Mouse (Mus musculus): ENCODE results near the gene Odf3l1. TPM values are rescaled to one million over a fixed set of nuclear protein-coding genes. Genes with fewer than 3 reads are reported as not detected.

Gene Odf3l1
- total RNA-seq, 2 experiments from 2014 or later = 0.63 to 1.7 TPM

DNA sequence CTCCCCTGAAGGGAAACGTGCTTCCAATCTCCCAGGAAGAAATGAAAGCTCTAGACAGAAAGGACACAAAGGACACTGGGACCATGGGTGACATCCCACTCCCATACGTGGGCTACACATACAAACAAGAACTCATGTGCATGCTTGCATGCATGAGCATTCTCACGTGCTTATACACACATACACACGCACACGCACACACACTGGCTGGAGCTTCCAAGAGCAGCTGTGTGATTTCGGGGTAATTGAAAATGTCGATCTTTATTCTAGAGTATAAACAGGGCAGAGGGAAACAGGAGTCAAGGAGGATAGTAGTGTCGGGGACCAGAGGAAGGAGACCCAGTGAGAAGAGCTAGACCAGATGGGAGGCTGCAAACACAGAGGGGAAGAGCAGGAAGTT is 19.8 kb downstream of the Odf3l1 start:
- no peak for DNase-seq

DNA sequence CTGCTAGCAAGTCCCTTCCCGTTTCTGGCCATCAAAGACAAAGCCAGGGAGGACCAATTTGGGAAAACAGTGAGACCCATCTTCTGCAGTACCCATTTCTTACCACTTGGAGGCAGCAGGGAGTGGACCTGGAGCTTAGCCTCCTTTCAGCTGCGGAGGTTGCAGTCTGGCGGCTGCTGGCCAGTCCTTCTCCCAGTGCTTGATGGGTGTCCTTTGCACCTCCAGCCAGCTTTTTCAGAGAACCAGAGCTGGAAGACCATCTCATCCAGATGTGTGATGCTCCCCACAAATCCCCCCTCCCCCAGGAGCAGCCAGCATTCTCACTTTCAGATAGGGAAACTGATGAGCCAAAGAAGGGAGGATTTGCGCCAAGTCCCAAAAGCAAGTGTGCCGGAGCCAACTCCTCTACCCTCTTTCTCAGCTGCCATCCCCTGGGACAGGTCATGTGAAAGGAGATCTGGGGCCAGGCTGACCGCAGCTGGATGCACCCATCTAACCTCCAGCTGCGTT is 20.7 kb downstream of the Odf3l1 start:
- DNase-seq = peak; percentile 71 to 79

DNA sequence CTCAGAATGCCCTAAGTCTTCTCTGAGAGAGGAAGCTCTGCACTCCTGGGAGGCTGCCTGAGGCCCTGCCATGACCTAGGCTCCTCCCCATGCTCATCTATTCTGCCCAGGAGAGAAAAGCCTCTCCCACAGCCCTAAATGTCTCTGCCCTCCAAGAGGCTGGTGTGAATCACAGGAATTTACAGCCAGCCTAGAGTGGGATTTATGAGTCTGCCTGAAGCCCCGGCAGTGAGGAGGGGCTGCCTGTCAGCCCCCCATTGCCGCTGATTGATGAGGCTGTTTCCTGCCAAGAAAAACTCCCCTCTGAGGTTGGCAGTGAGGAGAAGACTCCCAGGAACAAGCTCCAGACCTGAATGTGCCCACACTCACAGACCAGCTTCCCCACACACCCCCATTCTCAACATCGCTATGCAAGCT is 22.2 kb downstream of the Odf3l1 start:
- no peak for DNase-seq

DNA sequence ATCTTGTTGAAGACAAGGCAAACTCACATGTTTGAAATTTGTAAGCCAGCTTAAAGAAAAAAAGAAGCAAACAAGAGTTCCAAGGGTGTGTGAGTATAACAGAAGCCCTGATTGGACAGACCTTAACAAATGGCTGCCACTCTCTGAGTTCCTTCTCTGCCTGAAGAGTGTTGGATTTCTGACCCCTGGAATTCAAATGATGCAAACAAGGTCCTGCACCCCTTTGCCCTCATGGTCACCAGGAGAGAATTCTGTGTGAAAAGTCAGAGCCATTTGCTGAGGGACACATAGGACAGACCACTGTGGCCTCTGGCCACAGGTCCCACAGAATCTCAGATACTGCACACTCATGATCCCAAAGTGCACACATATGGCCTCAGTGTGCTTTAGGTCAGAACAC is 22.6 kb downstream of the Odf3l1 start:
- DNase-seq = no peak

DNA sequence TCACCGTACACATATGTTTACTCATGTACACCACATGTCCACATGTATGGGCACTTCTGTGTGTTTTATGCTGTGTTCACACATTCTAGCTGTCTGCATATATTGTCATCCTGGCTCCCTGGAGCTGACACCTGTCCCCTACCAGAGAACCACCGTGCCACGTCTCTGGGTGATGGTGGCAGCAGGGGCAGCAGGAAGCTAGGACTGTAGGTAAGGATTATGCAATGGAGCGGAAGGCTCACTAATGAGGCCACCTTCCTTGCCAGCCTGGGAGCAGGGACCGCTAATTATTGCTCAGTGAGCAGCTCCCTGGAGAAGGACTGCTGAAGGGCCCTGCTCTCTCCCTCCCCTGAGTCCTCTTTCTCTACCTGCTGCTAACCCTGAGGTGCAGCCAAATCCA is 23.8 kb downstream of the Odf3l1 start:
- DNase-seq = no peak

DNA sequence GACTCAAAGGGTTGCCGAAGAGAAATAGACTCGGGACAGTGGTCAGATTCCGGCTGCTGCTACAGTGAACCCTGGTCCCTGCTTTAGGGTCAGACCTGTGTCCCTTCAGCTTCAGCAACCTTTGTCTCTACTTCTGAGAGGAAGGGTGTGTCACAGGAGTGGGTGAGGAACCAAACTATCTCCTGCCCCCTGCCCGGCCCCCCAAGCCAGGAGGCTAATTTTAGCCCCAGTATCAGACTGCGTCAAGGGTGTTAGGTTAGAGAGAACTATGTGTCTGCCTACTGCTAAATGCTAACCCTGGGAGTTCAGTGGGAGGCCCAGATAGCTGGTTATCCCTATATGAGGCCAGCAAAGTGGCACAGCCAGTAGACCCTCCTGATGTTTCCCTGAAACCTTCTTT is 29.3 kb downstream of the Odf3l1 start:
- DNase-seq = no peak

DNA sequence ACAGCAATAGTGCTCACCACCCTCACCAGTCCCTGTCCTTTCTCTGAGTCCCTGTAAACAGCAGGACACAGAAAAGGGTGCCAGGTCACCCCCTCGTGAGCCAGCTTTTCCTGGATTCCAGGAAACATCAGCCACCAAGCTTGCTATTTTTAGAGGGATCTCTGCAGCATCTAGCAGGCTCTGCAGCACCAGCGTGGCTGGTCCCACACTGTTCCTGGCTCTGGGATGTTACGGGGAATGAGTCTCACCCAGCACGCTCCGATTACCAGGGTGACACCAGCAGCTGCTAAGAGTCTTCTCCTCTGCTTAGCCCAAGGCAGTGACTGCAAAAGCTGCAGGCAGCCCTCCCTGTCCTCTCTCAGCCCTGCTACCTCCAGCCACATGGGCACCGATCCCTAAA is 31.6 kb downstream of the Odf3l1 start:
- no peak for DNase-seq

DNA sequence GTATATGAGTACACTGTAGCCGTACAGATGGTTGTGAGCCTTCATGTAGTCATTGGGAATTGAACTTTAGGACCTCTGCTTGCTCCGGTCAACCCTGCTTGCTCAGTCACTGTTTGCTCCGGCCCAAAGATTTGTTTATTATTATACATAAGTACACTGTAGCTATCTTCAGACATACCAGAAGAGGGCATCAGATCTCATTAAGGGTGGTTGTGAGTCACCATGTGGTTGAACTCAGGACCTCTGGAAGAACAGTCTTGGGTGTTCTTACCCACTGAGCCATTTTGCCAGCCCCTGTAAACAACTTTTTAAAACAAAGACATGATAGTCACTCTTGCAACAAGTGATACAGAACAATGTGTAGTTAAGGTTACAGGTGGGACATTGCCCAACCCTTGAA is 32.6 kb downstream of the Odf3l1 start:
- DNase-seq = no peak

DNA sequence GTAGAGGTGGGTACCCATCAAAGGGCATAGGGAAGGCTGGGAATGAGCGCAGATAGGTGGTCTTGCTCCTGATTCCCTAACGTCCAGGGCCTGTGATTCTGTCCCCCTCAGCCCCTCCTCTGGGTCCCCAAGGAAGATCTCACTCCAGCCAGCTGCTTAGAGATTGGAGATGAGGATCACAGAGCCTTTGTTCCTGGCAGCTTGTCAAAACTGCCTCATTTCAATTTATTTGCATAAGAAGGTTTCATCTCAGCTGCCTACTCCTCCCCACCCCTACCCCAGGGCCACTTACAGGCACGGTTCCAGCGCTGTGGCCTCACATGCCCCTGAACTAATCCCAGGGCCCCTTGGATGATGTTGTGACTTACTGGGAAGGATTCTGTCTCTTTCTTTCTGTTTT is 34.3 kb downstream of the Odf3l1 start:
- peak in 1 of 2 experiments; percentile 54 for DNase-seq

DNA sequence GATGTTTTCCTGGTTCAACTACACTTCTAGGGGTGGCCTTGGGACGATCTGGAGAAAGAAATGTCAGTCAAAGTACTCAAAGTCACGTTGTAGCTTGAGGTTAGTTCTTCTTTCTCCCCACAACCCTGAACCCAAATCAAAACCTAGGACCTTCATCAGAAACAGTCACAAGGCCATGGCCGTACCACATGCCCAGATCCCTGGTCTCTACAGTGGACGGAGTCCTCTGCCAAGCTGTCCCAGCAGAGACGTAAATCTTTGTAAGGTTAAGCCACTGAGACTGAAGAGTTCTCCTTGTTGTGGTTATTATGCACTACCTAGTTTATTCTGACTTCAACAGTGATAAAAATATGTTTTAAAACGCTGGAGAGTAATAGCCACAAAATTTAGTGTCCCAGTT is 35.6 kb downstream of the Odf3l1 start:
- DNase-seq = peak; percentile 26 to 62

DNA sequence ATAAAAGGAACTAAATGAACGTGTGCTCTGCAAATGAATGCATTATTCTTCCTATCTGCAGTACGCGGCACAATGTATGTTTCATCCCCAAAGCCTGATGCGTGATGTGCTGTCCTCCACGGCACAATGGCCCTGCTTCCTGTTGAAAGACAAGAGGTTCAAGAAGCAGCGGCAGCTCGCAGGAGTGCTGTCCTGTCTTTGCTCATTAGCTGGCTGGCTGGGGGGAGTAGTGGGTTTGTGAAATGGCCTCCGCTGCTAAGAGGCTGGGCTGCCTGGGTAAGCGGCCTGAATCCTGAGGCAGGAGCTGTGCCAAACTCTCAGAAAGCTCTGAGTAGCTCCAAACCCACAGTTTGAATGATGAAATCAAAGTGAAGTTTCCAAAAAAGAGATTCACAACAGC is 36.3 kb downstream of the Odf3l1 start:
- DNase-seq = no peak

DNA sequence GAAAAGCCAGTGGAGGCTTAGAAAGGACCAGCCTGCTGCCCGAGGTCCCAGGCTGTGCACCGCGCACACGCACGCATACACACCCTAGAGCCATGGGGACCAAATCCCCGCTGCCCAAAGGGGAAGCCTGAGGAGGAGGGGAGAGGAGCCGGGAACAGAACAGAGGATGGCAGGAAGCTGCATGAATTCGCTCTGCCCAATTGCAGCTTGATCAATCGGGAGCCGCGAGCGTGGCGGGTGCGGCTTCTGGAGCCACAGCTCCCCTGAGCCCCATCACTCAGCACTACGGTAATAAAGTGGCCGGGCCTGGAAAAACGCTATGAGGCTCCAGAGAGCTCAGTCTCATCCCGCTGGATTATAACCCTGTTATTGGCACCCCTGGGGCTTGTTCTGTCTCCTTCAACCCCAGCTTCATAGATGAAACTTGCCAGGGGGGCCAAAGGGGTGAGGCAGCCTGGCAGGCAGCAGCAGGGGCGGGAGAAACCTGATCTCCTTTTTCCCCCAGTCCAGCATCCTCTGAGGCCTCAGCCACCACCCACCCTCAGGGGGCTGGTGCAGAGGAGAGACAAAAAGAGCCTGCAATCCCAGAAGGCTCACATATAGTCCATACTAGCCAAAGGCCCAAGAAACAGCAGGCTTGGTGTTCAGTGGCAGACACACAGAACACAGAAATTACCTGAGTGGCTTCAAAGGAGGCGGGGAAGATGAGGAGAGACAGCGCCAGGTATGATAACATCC is 38.8 kb downstream of the Odf3l1 start:
- no peak for DNase-seq

DNA sequence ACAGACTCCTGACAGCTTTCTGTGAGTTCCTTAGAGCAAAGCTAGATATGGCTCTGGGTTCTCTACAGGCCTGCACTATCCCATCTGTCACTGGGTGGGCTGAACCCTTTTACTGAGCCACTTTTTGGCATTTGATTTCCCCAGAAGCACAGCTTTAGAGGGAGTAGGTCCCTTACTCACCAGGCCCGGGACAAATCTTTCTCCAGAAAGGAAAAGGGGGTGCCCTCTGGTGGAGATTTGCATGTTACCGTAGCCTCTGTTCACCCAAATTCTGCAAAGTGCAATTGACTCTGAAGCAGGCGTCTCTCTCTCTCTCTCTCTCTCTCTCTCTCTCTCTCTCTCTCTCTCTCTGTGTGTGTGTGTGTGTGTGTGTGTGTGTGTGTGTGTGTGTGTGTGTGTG is 39.6 kb downstream of the Odf3l1 start:
- DNase-seq = peak in 1 of 2 experiments; percentile 45

DNA sequence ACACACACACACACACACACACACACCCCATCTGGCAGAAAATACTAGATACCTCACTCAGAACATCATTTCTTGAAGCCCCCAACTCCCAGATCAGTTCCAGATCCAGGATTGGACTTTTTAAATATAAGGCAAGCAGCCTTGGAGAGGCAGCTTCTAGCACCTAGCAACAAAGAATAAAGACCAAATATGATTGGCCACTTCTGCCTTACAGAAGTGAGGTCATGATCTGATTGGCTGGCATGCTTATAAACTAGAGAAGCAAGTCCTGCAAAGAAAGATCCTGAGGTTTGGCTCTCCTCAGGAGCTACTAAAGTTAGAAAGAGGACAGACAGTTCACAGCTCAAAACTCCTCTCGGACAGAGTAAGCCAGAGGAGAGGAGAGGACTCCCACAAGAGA is 53.6 kb downstream of the Odf3l1 start:
- DNase-seq = no peak

DNA sequence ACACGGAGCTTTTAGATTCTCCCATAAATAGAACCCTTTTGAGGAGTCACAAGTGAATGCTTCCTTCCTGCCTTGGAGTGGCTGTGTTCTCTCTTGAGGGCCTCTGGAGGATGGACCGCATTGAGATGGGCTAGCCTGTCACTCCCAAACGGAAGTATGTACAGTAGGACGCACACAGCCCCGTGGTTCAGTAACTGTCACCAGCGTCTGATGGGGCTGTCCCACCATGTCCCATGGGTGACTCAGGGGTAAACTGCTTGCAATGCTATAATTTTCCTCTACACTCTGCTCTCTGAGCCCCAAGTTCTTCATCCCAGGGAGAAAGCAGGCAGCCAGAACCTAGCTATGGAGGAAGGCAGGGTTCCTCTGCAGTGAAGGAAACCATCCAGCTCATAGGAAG is 56.5 kb downstream of the Odf3l1 start:
- DNase-seq = no peak

DNA sequence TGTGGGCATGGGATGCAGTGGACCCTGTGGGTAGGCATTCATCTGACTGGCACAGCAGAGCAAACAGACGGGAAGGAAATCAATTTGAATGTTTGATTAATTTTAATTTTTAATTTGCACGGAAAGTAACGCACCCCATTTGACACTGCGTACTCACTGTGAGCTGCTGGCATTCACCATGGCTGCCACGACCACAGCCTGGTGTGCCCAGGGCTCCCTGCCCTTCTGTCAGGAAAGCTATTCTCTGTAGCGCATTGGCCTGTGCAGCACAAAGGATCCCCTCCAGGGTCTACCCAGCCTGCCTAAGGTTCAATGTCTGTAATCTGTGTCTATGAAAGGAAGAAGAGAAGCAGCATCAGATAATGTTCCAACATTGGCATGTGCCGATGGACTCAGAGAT is 61.3 kb downstream of the Odf3l1 start:
- DNase-seq = no peak

Other genes with a start within 250 kb of the Odf3l1 start
- 1 to 10 TPM in 1 of 2 experiments, under 1 TPM in 1; 0.66 to 1.2 TPM for gene Lingo1, start 68.2 kb downstream of the Odf3l1 start, total RNA-seq (2021)
- 10 to 100 TPM in 1 of 2 experiments, 1 to 10 TPM in 1; 9.7 to 12.0 TPM for gene Cspg4, start 354 bp upstream of the Odf3l1 start, total RNA-seq (2021)
- gene Snx33, start 63.7 kb upstream of the Odf3l1 start, total RNA-seq (2021) = 10 to 100 TPM; 24.2 to 27.9 TPM
- 100 to 1,000 TPM in 1 of 2 experiments, 10 to 100 TPM in 1; 89.4 to 106 TPM for gene Imp3, start 72.8 kb upstream of the Odf3l1 start, total RNA-seq (2021)
- 10 to 100 TPM; 11.7 to 12.4 TPM for gene Snupn, start 86.2 kb upstream of the Odf3l1 start, total RNA-seq (2021)
- 10 to 100 TPM; 47.7 to 53.8 TPM for gene Ptpn9, start 130.2 kb upstream of the Odf3l1 start, total RNA-seq (2021)
- gene Sin3a, start 207.4 kb upstream of the Odf3l1 start, total RNA-seq (2021) = 10 to 100 TPM; 41.8 to 54.3 TPM

Measured in adrenal gland, postnatal 36 days (tissue).